ENCODE assay signal across 20 mouse cellular contexts in genomic region chr4:47324206-47324605, GRCm38 (mm10). TPM values are rescaled to one million over a fixed set of nuclear protein-coding genes. Genes with fewer than 3 reads are reported as not detected.
DNase-seq lines count a peak whose midpoint lies in the region; ATAC-seq lines count a peak whose summit lies in the region.
"Had no signal": no experiment of that assay in that cellular context is flagged by ENCODE, and none has a peak within 500 bp of the region (broad histone marks: within the 10 kb centered on the region; RNA-seq: fewer than 3 reads in every experiment).

No protein-coding gene starts in this region.

- peaks cover 28% of the 10 kb centered on the region for H3K4me1 ChIP-seq in liver, embryonic 13.5 days (replicated peaks)
- H3K4me1 ChIP-seq: embryonic facial prominence, embryonic 10.5 days; forebrain, embryonic 15.5 days; heart, embryonic 12.5 days; hindbrain, embryonic 10.5 days had no signal

- DNase-seq in 416B (ENCODE audit: low read depth) = peak; percentile 85
- DNase-seq in liver, embryonic 13.5 days = no peak
- DNase-seq in left cerebral cortex, postnatal 14 days (ENCODE audit: low spot score in 2 of 2) = no peak
- DNase-seq in left cerebral cortex, postnatal 4 days = no peak
- no peak for DNase-seq in spleen, postnatal 14 days (ENCODE audit: low spot score in 2 of 2)
- DNase-seq: adrenal gland, adult 8-10 months; adrenal gland, postnatal 36 days; cerebellum, adult 11 months; cerebellum, adult 8-10 months; cerebellum, postnatal 14 days; gastrocnemius, postnatal 36 days had no signal

- no peak overlapping the region for H3K4me3 ChIP-seq in liver, embryonic 13.5 days (replicated peaks)
- H3K4me3 ChIP-seq: embryonic facial prominence, embryonic 10.5 days; erythroblast, embryonic 14.5 days; forebrain, embryonic 15.5 days; heart, embryonic 12.5 days; hindbrain, embryonic 10.5 days had no signal

- H3K9me3 ChIP-seq in liver, embryonic 13.5 days (replicated peaks) = no peaks in the 10 kb centered on the region
- H3K9me3 ChIP-seq: embryonic facial prominence, embryonic 10.5 days; forebrain, embryonic 15.5 days; G1E; heart, embryonic 12.5 days; hindbrain, embryonic 10.5 days had no signal

- peak; percentile 37; the same call in 1 of the 2 replicates for ATAC-seq in common myeloid progenitor, adult 5-6 weeks (replicated peaks; ENCODE audit: low read depth, poor library complexity, severe bottlenecking)
- ATAC-seq in liver, embryonic 13.5 days (ENCODE audit: low read depth) = peak; percentile 68
- 0 out of 2 replicates have a peak, but pooled peaks have one; percentile 11 for ATAC-seq in megakaryocyte, adult 5-6 weeks (ENCODE audit: poor library complexity, severe bottlenecking)
- ATAC-seq: forebrain, embryonic 15.5 days had no signal

- H3K36me3 ChIP-seq in liver, embryonic 13.5 days = no peaks in the 10 kb centered on the region
- H3K36me3 ChIP-seq: embryonic facial prominence, embryonic 10.5 days; forebrain, embryonic 15.5 days; G1E; heart, embryonic 12.5 days; hindbrain, embryonic 10.5 days had no signal

- 0 out of 2 replicates have a peak, but pooled peaks cover 1% of the 10 kb centered on the region for H3K27me3 ChIP-seq in liver, embryonic 13.5 days
- H3K27me3 ChIP-seq: forebrain, embryonic 15.5 days; heart, embryonic 12.5 days had no signal

- intact Hi-C loops in left cerebral cortex, postnatal 14 days (cut with DNase I) = no loop called here
- intact Hi-C loops in left cerebral cortex, postnatal 4 days (cut with DNase I) = no loop called here

- H3K9ac ChIP-seq in liver, embryonic 13.5 days = no peak overlapping the region
- H3K9ac ChIP-seq: forebrain, embryonic 15.5 days; heart, embryonic 12.5 days; hindbrain, embryonic 14.5 days had no signal

- no peak overlapping the region for H3K27ac ChIP-seq in liver, embryonic 13.5 days
- H3K27ac ChIP-seq: embryonic facial prominence, embryonic 10.5 days; forebrain, embryonic 15.5 days; hindbrain, embryonic 10.5 days; hindbrain, embryonic 14.5 days had no signal

- no peak overlapping the region for H3K4me2 ChIP-seq in liver, embryonic 13.5 days
- H3K4me2 ChIP-seq: forebrain, embryonic 15.5 days; heart, embryonic 12.5 days; hindbrain, embryonic 14.5 days had no signal

- 17% methylated on average over 1 of the region's 1 CpGs for WGBS in liver, embryonic 13.5 days (ENCODE audit: insufficient replicate concordance)

RNA-seq across cellular contexts. Expression of gene Tgfbr1, which starts 28.8 kb away (rescaled TPM):
- 26.1 and 27.8 TPM in 2 replicates for total RNA-seq in common myeloid progenitor, adult 5-6 weeks (2017)
- polyA plus RNA-seq in liver, embryonic 13.5 days (2015; fragmentation: Nextera tagmentation; extraction: Ambion mirVana) = 4.6 and 6.5 TPM in 2 replicates
- 22.9 and 25.3 TPM in 2 replicates for total RNA-seq in megakaryocyte, adult 5-6 weeks (2015)
- 27.8 and 32.9 TPM in 2 replicates for total RNA-seq in megakaryocyte, adult 5-6 weeks (2017)
- total RNA-seq in left cerebral cortex, postnatal 14 days (2021) = 10 to 100 TPM; 16.8 to 19.3 TPM
- total RNA-seq in left cerebral cortex, postnatal 4 days (2021) = 10 to 100 TPM; 51.4 to 60.1 TPM

Comparison
In these comparisons a context has a peak if more than half of its experiments do, and no peak if none do; other contexts are left out.
1. ATAC-seq: peak in every context shown above with its lines; median percentile 68 in liver, embryonic 13.5 days; 37 in common myeloid progenitor, adult 5-6 weeks; 11 in megakaryocyte, adult 5-6 weeks.